Mouse (Mus musculus): ENCODE data around the gene Prnd.

The Prnd gene

GRCm38 (mm10) chr2:131941501-131941900, 9.2 kb upstream of the Prnd start:
- no peak for DNase-seq

- DNase-seq, result no peak
These were observed 6.3 kb upstream of the Prnd start for GRCm38 (mm10) chr2:131944370-131944769.

- no peak for DNase-seq
These were observed 5.4 kb upstream of the Prnd start for GRCm38 (mm10) chr2:131945225-131945624.

- no peak for DNase-seq
These were observed 4.9 kb upstream of the Prnd start for GRCm38 (mm10) chr2:131945765-131946164.

GRCm38 (mm10) chr2:131946351-131946750, 4.3 kb upstream of the Prnd start:
- no peak for DNase-seq

GRCm38 (mm10) chr2:131948156-131948555, 2.5 kb upstream of the Prnd start:
- DNase-seq, result no peak

GRCm38 (mm10) chr2:131948916-131949639, 1.6 kb upstream of the Prnd start:
- no peak for DNase-seq

- peak; percentile 54 for DNase-seq
These were observed 679 bp upstream of the Prnd start for GRCm38 (mm10) chr2:131949767-131950597.

- DNase-seq, result no peak
These were observed 1.8 kb downstream of the Prnd start for GRCm38 (mm10) chr2:131952456-131952855.

GRCm38 (mm10) chr2:131952961-131953538, 2.4 kb downstream of the Prnd start:
- no peak for DNase-seq

- DNase-seq, result no peak
These were observed 3.0 kb downstream of the Prnd start for GRCm38 (mm10) chr2:131953711-131954110.

GRCm38 (mm10) chr2:131954835-131955234, 4.2 kb downstream of the Prnd start:
- no peak for DNase-seq

GRCm38 (mm10) chr2:131955264-131955663, 4.6 kb downstream of the Prnd start:
- DNase-seq, result no peak

GRCm38 (mm10) chr2:131956336-131957256, 5.9 kb downstream of the Prnd start:
- DNase-seq, result no peak

- DNase-seq, result no peak
These were observed 7.1 kb downstream of the Prnd start for GRCm38 (mm10) chr2:131957731-131958222.

- no peak for DNase-seq
These were observed 11.0 kb downstream of the Prnd start for GRCm38 (mm10) chr2:131961671-131962070.

- no peak for DNase-seq
These were observed 19.9 kb downstream of the Prnd start for GRCm38 (mm10) chr2:131970597-131970996.

- no peak for DNase-seq
These were observed 20.4 kb downstream of the Prnd start for GRCm38 (mm10) chr2:131971098-131971497.

- DNase-seq, result no peak
These were observed 26.0 kb downstream of the Prnd start for GRCm38 (mm10) chr2:131976663-131977062.

- DNase-seq, result no peak
These were observed 30.2 kb downstream of the Prnd start for GRCm38 (mm10) chr2:131980866-131981265.

- DNase-seq, result peak; percentile 47
These were observed 32.0 kb downstream of the Prnd start for GRCm38 (mm10) chr2:131982546-131983196.

- DNase-seq, result no peak
These were observed 37.3 kb downstream of the Prnd start for GRCm38 (mm10) chr2:131987950-131988349.

Data from cerebellum, adult 8-10 months (tissue).